Mouse (Mus musculus): ENCODE data around the gene Podn. TPM values are rescaled to one million over a fixed set of nuclear protein-coding genes. Genes with fewer than 3 reads are reported as not detected.
A peak's percentile ranks its signal among the peaks of the same experiment; 100 is the strongest.

Podn gene
- polyA plus RNA-seq, 1 experiment from 2014 or later: 0.68 TPM

GRCm38 (mm10) chr4:107985812-107986211 is 110.4 kb downstream of the Podn start:
- DNase-seq (ENCODE audit: low spot score) (no peak), ATAC-seq (ENCODE audit: low FRiP score) (no peak)
- H3K27me3 ChIP-seq (ENCODE audit: control insufficient read depth, insufficient read depth, low read length): no peaks in the 10 kb centered on the region
- no peaks in the 10 kb centered on the region for H3K9me3 ChIP-seq (ENCODE audit: control insufficient read depth, low read length)
- WGBS: 75% methylated on average over 5 of the region's 5 CpGs
- H3K4me3 ChIP-seq (replicated peaks; ENCODE audit: low read length): no peak overlapping the region
- no peaks in the 10 kb centered on the region for H3K36me3 ChIP-seq (replicated peaks; ENCODE audit: control insufficient read depth, insufficient read depth)
- H3K4me2 ChIP-seq (replicated peaks): no peak overlapping the region
- H3K4me1 ChIP-seq (replicated peaks; ENCODE audit: control insufficient read depth, insufficient read depth, low read length): no peaks in the 10 kb centered on the region
- H3K27ac ChIP-seq: no peak overlapping the region
- no peak overlapping the region for H3K9ac ChIP-seq

GRCm38 (mm10) chr4:107984282-107984981 is 111.8 kb downstream of the Podn start:
- Histone ChIP-seq H3K9ac (no peak overlapping the region), H3K4me1 (replicated peaks; ENCODE audit: control insufficient read depth, insufficient read depth, low read length) (no peaks in the 10 kb centered on the region), H3K9me3 (ENCODE audit: control insufficient read depth, low read length) (no peaks in the 10 kb centered on the region), H3K27me3 (ENCODE audit: control insufficient read depth, insufficient read depth, low read length) (no peaks in the 10 kb centered on the region), H3K4me2 (replicated peaks) (no peak overlapping the region), H3K4me3 (replicated peaks; ENCODE audit: low read length) (no peak overlapping the region), H3K27ac (no peak overlapping the region), H3K36me3 (replicated peaks; ENCODE audit: control insufficient read depth, insufficient read depth) (no peaks in the 10 kb centered on the region)
- DNase-seq (ENCODE audit: low spot score) (no peak), ATAC-seq (ENCODE audit: low FRiP score) (no peak)
- WGBS: 65% methylated on average over 7 of the region's 7 CpGs

- WGBS: 91% methylated on average over 1 of the region's 1 CpGs
- no peak overlapping the region for H3K27ac ChIP-seq
- no peaks in the 10 kb centered on the region for H3K27me3 ChIP-seq (ENCODE audit: control insufficient read depth, insufficient read depth, low read length)
- no peaks in the 10 kb centered on the region for H3K36me3 ChIP-seq (replicated peaks; ENCODE audit: control insufficient read depth, insufficient read depth)
- no peak overlapping the region for H3K4me2 ChIP-seq (replicated peaks)
- no peak overlapping the region for H3K9ac ChIP-seq
- DNase-seq (ENCODE audit: low spot score) (no peak), ATAC-seq (ENCODE audit: low FRiP score) (no peak)
- no peaks in the 10 kb centered on the region for H3K4me1 ChIP-seq (replicated peaks; ENCODE audit: control insufficient read depth, insufficient read depth, low read length)
- no peaks in the 10 kb centered on the region for H3K9me3 ChIP-seq (ENCODE audit: control insufficient read depth, low read length)
- H3K4me3 ChIP-seq (replicated peaks; ENCODE audit: low read length): no peak overlapping the region
Observed at GRCm38 (mm10) chr4:107983717-107984116, 112.5 kb downstream of the Podn start.

GRCm38 (mm10) chr4:107980002-107980600 is 116.1 kb downstream of the Podn start:
- Histone ChIP-seq H3K4me1 (replicated peaks; ENCODE audit: control insufficient read depth, insufficient read depth, low read length) (no peaks in the 10 kb centered on the region), H3K4me2 (replicated peaks) (no peak overlapping the region), H3K9ac (no peak overlapping the region), H3K9me3 (ENCODE audit: control insufficient read depth, low read length) (no peaks in the 10 kb centered on the region), H3K4me3 (replicated peaks; ENCODE audit: low read length) (no peak overlapping the region), H3K36me3 (replicated peaks; ENCODE audit: control insufficient read depth, insufficient read depth) (no peaks in the 10 kb centered on the region), H3K27me3 (ENCODE audit: control insufficient read depth, insufficient read depth, low read length) (no peaks in the 10 kb centered on the region), H3K27ac (no peak overlapping the region)
- no peak for DNase-seq (ENCODE audit: low spot score)
- no peak for ATAC-seq (ENCODE audit: low FRiP score)
- WGBS: 60% methylated on average over 6 of the region's 6 CpGs

- no peak overlapping the region for H3K9ac ChIP-seq
- no peaks in the 10 kb centered on the region for H3K36me3 ChIP-seq (replicated peaks; ENCODE audit: control insufficient read depth, insufficient read depth)
- ATAC-seq (ENCODE audit: low FRiP score): no peak
- no peaks in the 10 kb centered on the region for H3K4me1 ChIP-seq (replicated peaks; ENCODE audit: control insufficient read depth, insufficient read depth, low read length)
- no peaks in the 10 kb centered on the region for H3K9me3 ChIP-seq (ENCODE audit: control insufficient read depth, low read length)
- 17% methylated on average over 2 of the region's 2 CpGs for WGBS
- no peak overlapping the region for H3K4me2 ChIP-seq (replicated peaks)
- H3K4me3 ChIP-seq (replicated peaks; ENCODE audit: low read length): no peak overlapping the region
- H3K27ac ChIP-seq: 0 out of 2 replicates have a peak overlapping the region, but pooled peaks have one; percentile 10
- no peak for DNase-seq (ENCODE audit: low spot score)
- H3K27me3 ChIP-seq (ENCODE audit: control insufficient read depth, insufficient read depth, low read length): no peaks in the 10 kb centered on the region
Observed at GRCm38 (mm10) chr4:107979530-107979929, 116.7 kb downstream of the Podn start.

DNA sequence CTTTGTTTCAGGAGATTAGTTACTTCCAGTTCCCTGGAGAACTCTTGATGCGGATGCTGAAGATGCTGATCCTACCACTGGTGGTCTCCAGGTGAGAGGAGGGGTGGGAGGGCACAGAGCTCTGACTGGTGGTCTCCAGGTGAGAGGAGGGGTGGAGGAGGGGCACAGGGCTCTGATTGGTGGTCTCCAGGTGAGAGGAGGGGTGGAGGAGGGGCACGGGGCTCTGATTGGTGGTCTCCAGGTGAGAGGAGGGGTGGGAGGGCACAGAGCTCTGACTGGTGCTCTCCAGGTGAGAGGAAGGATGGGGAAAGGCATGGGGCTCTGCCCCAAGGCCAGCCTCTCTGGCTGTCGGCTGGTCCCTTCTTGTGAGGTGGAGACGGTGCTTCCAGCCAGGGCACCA is 118.7 kb downstream of the Podn start:
- H3K9me3 ChIP-seq (ENCODE audit: control insufficient read depth, low read length): no peaks in the 10 kb centered on the region
- H3K4me2 ChIP-seq (replicated peaks): no peak overlapping the region
- no peaks in the 10 kb centered on the region for H3K36me3 ChIP-seq (replicated peaks; ENCODE audit: control insufficient read depth, insufficient read depth)
- no peaks in the 10 kb centered on the region for H3K27me3 ChIP-seq (ENCODE audit: control insufficient read depth, insufficient read depth, low read length)
- ATAC-seq (ENCODE audit: low FRiP score) (no peak), DNase-seq (ENCODE audit: low spot score) (no peak)
- H3K9ac ChIP-seq: no peak overlapping the region
- WGBS: 63% methylated on average over 3 of the region's 4 CpGs
- H3K4me1 ChIP-seq (replicated peaks; ENCODE audit: control insufficient read depth, insufficient read depth, low read length): no peaks in the 10 kb centered on the region
- no peak overlapping the region for H3K27ac ChIP-seq
- H3K4me3 ChIP-seq (replicated peaks; ENCODE audit: low read length): no peak overlapping the region

DNA sequence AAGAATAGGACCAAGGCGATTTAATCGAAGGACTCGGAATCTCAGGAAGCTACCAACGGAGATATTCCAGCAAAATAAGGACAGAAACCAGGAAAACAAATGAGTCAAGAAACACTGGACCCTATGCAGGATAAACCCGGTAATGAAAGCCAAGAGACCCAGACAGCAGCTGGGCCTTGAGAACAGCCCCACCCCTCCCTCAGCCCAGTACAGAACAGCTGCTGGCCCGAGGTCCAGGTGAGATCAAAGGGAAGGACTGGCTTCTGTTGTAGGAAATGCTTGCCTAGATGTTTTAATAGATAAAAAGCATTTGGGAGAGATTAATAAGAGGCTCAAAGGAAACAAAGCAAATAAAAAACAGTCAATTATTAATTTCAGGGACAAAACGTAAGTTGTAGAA is 121.2 kb downstream of the Podn start:
- H3K27ac ChIP-seq: no peak overlapping the region

DNA sequence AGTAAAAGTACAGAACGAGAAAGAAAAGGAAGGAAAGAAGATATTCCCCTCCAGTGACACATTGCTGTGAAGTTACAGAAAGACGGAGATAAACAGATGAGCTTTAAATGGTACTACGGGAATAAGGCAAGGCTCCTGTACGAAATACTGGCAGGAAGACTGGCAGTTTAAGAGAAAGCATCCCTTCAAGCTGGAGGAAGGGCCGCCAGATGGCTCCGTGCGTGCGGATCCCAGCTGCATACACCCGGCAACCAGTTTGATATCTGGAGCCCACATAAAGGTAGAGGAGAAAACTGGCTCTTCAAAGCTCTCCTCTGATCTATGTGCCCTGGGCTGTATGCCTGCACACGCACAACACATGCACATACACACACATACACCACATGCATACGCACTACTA is 121.7 kb downstream of the Podn start:
- H3K4me3 ChIP-seq (replicated peaks; ENCODE audit: low read length): no peak overlapping the region
- DNase-seq (ENCODE audit: low spot score) (no peak), ATAC-seq (ENCODE audit: low FRiP score) (no peak)
- no peaks in the 10 kb centered on the region for H3K9me3 ChIP-seq (ENCODE audit: control insufficient read depth, low read length)
- H3K36me3 ChIP-seq (replicated peaks; ENCODE audit: control insufficient read depth, insufficient read depth): no peaks in the 10 kb centered on the region
- peak overlapping the region; percentile 14; the same call in 1 of the 2 replicates for H3K27ac ChIP-seq
- 72% methylated on average over 11 of the region's 11 CpGs for WGBS
- H3K9ac ChIP-seq: no peak overlapping the region
- H3K27me3 ChIP-seq (ENCODE audit: control insufficient read depth, insufficient read depth, low read length): no peaks in the 10 kb centered on the region
- no peak overlapping the region for H3K4me2 ChIP-seq (replicated peaks)
- no peaks in the 10 kb centered on the region for H3K4me1 ChIP-seq (replicated peaks; ENCODE audit: control insufficient read depth, insufficient read depth, low read length)

More for the DNA sequence above, 121.2 kb downstream of the Podn start:
- no peaks in the 10 kb centered on the region for H3K9me3 ChIP-seq (ENCODE audit: control insufficient read depth, low read length)
- H3K4me2 ChIP-seq (replicated peaks): no peak overlapping the region
- H3K27me3 ChIP-seq (ENCODE audit: control insufficient read depth, insufficient read depth, low read length): no peaks in the 10 kb centered on the region
- 79% methylated on average over 7 of the region's 7 CpGs for WGBS
- no peak for ATAC-seq (ENCODE audit: low FRiP score)
- no peak overlapping the region for H3K9ac ChIP-seq
- no peak overlapping the region for H3K4me3 ChIP-seq (replicated peaks; ENCODE audit: low read length)
- no peaks in the 10 kb centered on the region for H3K4me1 ChIP-seq (replicated peaks; ENCODE audit: control insufficient read depth, insufficient read depth, low read length)
- no peak for DNase-seq (ENCODE audit: low spot score)
- H3K36me3 ChIP-seq (replicated peaks; ENCODE audit: control insufficient read depth, insufficient read depth): no peaks in the 10 kb centered on the region

DNA sequence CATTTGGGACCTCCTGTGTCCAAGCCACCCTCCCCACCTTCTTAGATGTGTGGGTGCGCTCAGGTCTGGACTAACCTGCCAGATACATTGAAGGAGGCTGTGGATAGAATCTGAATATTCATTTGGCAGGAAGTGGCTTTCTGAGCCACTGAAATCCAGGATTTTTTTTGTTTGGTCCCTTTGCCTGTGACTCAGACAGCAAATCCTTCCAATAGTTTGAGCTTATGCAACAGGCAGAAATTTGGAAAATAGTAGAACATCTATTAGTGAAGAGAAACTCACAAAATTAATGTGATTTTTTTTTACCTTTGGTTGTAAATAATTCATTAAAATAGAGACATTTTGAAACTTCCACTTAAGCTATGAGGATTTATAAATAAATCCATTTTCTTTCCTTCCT is 125.1 kb downstream of the Podn start:
- ATAC-seq (ENCODE audit: low FRiP score): no peak
- H3K27me3 ChIP-seq (ENCODE audit: control insufficient read depth, insufficient read depth, low read length): no peaks in the 10 kb centered on the region
- DNase-seq (ENCODE audit: low spot score): no peak
- H3K27ac ChIP-seq: no peak overlapping the region
- WGBS: 89% methylated on average over 1 of the region's 1 CpGs
- H3K9ac ChIP-seq: no peak overlapping the region
- no peaks in the 10 kb centered on the region for H3K9me3 ChIP-seq (ENCODE audit: control insufficient read depth, low read length)
- H3K4me3 ChIP-seq (replicated peaks; ENCODE audit: low read length): no peak overlapping the region
- no peaks in the 10 kb centered on the region for H3K36me3 ChIP-seq (replicated peaks; ENCODE audit: control insufficient read depth, insufficient read depth)
- no peak overlapping the region for H3K4me2 ChIP-seq (replicated peaks)
- no peaks in the 10 kb centered on the region for H3K4me1 ChIP-seq (replicated peaks; ENCODE audit: control insufficient read depth, insufficient read depth, low read length)
